Mouse (Mus musculus) left cerebral cortex, postnatal 14 days (tissue): Measurements from ENCODE around the gene Olfr853. TPM values are rescaled to one million over a fixed set of nuclear protein-coding genes. Genes with fewer than 3 reads are reported as not detected.

Experiments
- DNase-seq, 2 experiments: peaks; one replicate each; pipeline ENCODE4 v3.0.0; 2021 to 2022; ENCODE audit warnings: low spot score in 2 of 2, mixed read lengths in 1 of 2
- intact Hi-C: fragments of 180-260 bp; cut with DNase I; formaldehyde crosslinking; loops from one replicate; pipeline ENCODE4 v1.15.1; 2025
- long read RNA-seq, 2 experiments: library from polyadenylated mRNA; stranded (forward); transcript quantifications; one replicate each; pipeline ENCODE4 v2.0.0; 2021
- total RNA-seq, 2 experiments: library from RNA; stranded (reverse); gene quantifications; 2 replicates each; pipeline ENCODE4 v1.2.3; 2021

Gene Olfr853
- not detected for total RNA-seq
- long read RNA-seq, experiment 1, result 0 reads
- long read RNA-seq, experiment 2, result 0 reads

GRCm38 (mm10) chr9:19540976-19541375, at the start of gene Olfr853:
TSS of gene Olfr853 (minus strand) at chr9:19541076.
- intact Hi-C loops, result no loop called here
- DNase-seq, result no peak

GRCm38 (mm10) chr9:19582317-19582716, 41.4 kb upstream of the Olfr853 start, which contains the start of gene Olfr855:
TSS of gene Olfr855 (plus strand) at chr9:19582617.
- no peak for DNase-seq
- intact Hi-C loops, result no loop called here

- DNase-seq, result no peak
- intact Hi-C loops, result no loop called here
Measured at GRCm38 (mm10) chr9:19567282-19567681, 26.4 kb upstream of the Olfr853 start, which contains the start of gene Olfr854. TSS of gene Olfr854 (minus strand) at chr9:19567382.

DNA sequence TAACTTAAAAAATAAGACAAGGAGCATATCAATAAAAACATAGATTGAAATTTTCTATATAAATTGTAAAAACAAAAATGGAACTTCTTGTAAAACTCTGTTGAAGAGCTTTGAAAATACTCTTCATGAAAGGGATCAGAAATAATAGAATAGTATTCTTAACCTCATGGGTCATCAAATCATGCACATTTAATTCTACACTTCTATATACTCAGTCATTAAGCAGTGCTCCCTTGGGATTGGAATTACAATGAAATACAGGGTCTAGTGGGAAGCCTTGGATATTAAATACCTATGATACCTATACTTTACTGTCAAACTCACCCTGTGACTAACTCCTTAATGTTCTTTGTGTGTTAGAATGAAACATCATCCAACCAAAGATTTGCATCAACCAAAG, 47.9 kb downstream of the Olfr853 start, which contains the start of gene Olfr851:
Gene Olfr851 (plus strand): TSS at position 301 of the 400 bp plus-strand sequence.
- DNase-seq, result no peak
- intact Hi-C loops, result no loop called here

Other genes with a start within 250 kb of the Olfr853 start
- gene Olfr844, start 224.7 kb downstream of the Olfr853 start, total RNA-seq, result not detected
- gene Olfr845, start 204.6 kb downstream of the Olfr853 start, total RNA-seq, result not detected
- gene Olfr846, start 177.1 kb downstream of the Olfr853 start, total RNA-seq, result not detected
- not detected for gene Olfr847, start 162.4 kb downstream of the Olfr853 start, total RNA-seq
- gene Olfr849, start 100.8 kb downstream of the Olfr853 start, total RNA-seq, result not detected
- gene Olfr850, start 62.8 kb downstream of the Olfr853 start, total RNA-seq, result not detected
- not detected for gene Olfr851, start 47.8 kb downstream of the Olfr853 start, total RNA-seq
- not detected for gene Olfr854, start 26.3 kb upstream of the Olfr853 start, total RNA-seq
- gene Olfr855, start 41.5 kb upstream of the Olfr853 start, total RNA-seq, result not detected
- 10 to 100 TPM; 18.7 to 22.3 TPM for gene Zfp317, start 81.0 kb upstream of the Olfr853 start, total RNA-seq
- gene Olfr857, start 168.4 kb upstream of the Olfr853 start, total RNA-seq, result not detected
- not detected for gene Olfr58, start 239.2 kb upstream of the Olfr853 start, total RNA-seq